Mouse (Mus musculus) embryonic stem cell, embryonic (primary cell): ENCODE measurements at regions not wholly inside any gene's neighbourhood (a gene's known extent, or its start where the extent isn't known, plus 50 kb on each side); places are given as distances from the start of the nearest gene placed in this dataset.

ENCODE experiments used
- CTCF ChIA-PET, 4 experiments: fragments of 300-600 bp in 2 of 4; fragments of 350-600 bp in 2 of 4; sonication (Branson Sonifier 250); formaldehyde crosslinking; loops; one replicate each; lab custom pipeline; 2022; ENCODE audit warnings: inconsistent platforms in 2 of 4; lab: Charles Lee
- POLR2A ChIA-PET, 4 experiments: fragments of 300-600 bp in 2 of 4; fragments of 350-600 bp in 2 of 4; sonication (Branson Sonifier 250); formaldehyde crosslinking; loops; one replicate each; lab custom pipeline; 2022; ENCODE audit warnings: antibody characterized with exemption in 4 of 4, inconsistent platforms in 1 of 4; lab: Charles Lee

- ChIA-PET CTCF (no interaction called here), POLR2A (interaction anchor here in 1 of 4 experiments (1.1 kb wide), 1 partner anchor 10 kb away, joined by 3 read pairs; no protein-coding TSS in a partner anchor)
Observed at GRCm38 (mm10) chr2:56083226-56083625, 647.5 kb downstream of the Kcnj3 start.

DNA sequence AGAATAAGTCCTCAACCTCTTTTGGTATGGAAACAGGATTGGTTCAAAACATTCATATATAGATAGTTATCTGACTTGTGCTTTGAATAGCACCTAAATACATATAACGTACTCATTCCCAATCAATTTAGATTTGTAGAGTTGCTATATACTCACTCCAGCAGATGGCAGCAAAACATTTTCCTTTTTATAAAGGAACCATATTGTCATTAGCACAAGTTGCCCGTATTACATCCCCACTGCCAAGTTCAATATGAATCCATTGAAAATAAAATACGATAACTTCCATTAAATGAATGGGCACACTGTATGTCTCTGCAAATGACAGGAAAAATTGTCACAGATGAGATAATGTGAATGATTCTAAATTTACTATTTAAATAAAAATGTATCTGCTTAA lies 673.8 kb downstream of the Kcnj3 start:
- POLR2A ChIA-PET: interaction anchor here in 1 of 4 experiments (0.6 kb wide), 1 partner anchor 1008 kb away, joined by 6 read pairs; no protein-coding TSS in a partner anchor
- CTCF ChIA-PET: no interaction called here

DNA sequence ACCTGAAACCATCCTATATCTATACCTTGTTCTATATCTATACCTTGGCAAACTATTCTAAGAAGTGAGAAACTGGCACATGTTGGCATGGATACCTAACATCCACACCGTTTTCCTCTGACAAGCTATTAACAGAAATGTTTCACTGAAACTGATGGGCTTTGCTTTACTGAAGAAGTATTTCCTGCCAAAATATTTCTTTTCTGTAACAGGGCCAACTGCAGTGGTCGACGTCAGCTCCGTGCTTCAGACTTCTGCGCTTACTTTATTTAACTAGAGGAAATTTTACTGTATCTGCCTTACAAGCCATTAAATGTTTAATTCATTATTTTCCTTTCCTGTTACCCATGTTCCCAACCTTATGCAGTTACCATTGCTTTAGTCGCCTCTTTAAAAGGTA lies 674.2 kb downstream of the Kcnj3 start:
- ChIA-PET POLR2A (interaction anchor here in 1 of 4 experiments (0.6 kb wide), 1 partner anchor 1008 kb away, joined by 6 read pairs; no protein-coding TSS in a partner anchor), CTCF (no interaction called here)

DNA sequence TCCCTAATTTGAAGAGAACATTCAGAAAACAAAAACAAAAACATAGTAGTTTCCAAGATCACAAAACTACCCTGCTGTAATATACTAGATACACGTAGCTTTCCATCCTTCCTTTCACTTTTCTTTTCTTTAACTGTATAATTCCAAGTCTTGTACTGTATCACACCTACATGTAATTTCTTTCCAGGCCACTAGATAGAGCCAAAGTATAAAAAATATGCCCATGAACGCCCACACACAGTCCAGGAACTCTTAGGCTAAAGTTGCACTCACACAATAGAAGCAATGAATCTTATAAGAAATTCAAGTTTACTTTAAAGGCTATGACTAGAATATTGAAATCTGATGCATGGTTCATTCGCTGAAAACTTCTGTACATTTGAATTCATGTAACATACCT lies 678.7 kb downstream of the Kcnj3 start:
- CTCF ChIA-PET: interaction anchor here in 1 of 4 experiments (0.6 kb wide), 1 partner anchor 1260 kb away, joined by 6 read pairs; no protein-coding TSS in a partner anchor
- POLR2A ChIA-PET: no interaction called here

DNA sequence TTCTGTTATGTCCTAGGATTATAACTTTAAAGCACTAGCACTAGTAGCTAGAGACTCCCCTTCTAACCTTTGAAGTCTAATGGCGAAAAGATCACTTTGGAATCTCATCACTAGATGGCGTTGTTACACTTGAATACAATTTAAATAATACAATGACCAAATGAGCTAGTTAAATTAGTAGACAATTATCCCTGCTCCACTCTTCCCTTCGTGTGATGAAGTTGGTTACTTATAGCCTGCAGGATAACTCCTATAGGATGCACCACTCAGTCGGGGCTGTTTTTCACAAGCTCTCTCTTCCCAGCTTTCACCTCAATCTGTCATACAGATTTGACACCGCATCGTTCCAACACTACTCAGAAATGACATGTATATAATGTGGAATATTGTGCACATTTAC lies 683.6 kb downstream of the Kcnj3 start:
- CTCF ChIA-PET: interaction anchor here (0.6 to 1.3 kb wide), 10 partner anchors 9 to 1799 kb away, joined by 3 to 9 read pairs (median 4); no protein-coding TSS in a partner anchor
- POLR2A ChIA-PET: interaction anchor here in 1 of 4 experiments (0.7 kb wide), 1 partner anchor 42 kb away, joined by 3 read pairs; no protein-coding TSS in a partner anchor

DNA sequence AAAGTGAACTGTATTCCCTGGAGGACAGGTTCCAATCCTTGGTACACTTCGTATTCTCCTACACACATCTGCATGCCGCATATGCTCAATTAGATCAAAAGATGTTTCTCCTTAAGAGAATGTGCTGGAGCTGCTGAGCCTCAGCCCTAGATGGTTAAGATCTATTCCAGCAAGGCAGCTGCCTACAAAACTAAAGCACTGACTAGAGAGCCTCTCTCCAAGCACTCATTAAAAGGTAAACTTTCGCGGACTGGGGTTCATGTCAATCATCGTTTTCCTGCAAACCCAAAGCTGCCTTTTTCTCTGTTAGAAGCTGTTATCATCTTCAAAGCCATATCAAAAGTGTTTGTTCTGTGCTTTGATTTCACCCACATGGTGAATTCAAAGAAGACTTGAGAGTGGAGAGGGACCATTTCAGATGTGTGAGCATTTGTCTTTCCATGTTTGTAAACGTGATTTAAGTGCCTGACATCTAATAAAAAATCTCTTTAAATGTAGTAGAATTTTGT lies 711.4 kb downstream of the Kcnj3 start:
- POLR2A ChIA-PET: no interaction called here
- CTCF ChIA-PET: interaction anchor here in 1 of 4 experiments (0.5 kb wide), 1 partner anchor 1515 kb away, joined by 3 read pairs; no protein-coding TSS in a partner anchor

- CTCF ChIA-PET: no interaction called here
- POLR2A ChIA-PET: no interaction called here
Observed at GRCm38 (mm10) chr2:56196449-56196848, 760.7 kb downstream of the Kcnj3 start.

DNA sequence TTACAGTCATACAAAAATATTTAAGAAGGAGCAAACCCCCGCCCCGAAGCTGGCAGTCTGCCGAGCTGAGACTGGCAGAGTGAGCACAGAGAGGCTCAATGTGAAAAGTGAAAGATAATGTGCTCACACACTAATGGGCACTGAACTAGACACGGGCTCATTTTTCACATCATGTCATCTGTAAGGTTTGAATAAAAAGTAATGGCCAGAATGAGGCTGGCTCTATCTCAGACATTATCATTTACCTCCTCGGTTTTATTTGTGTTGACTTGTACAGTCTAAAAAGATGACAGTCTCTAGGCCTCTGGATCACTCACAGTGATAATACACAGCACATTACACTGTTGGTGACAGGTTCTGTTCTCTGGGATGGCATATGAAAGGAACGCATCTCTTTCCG lies 791.7 kb downstream of the Kcnj3 start:
- ChIA-PET POLR2A (no interaction called here), CTCF (no interaction called here)

- ChIA-PET POLR2A (no interaction called here), CTCF (no interaction called here)
Observed at GRCm38 (mm10) chr2:56233042-56233441, 797.3 kb downstream of the Kcnj3 start.

- POLR2A ChIA-PET: no interaction called here
- CTCF ChIA-PET: no interaction called here
Observed at GRCm38 (mm10) chr2:56257044-56257954, 821.5 kb downstream of the Kcnj3 start.

GRCm38 (mm10) chr2:56304920-56305319 lies 818.9 kb downstream of the Nr4a2 start:
- ChIA-PET POLR2A (interaction anchor here in 1 of 4 experiments (0.6 kb wide), 1 partner anchor 1587 kb away, joined by 5 read pairs; no protein-coding TSS in a partner anchor), CTCF (no interaction called here)

- CTCF ChIA-PET: no interaction called here
- POLR2A ChIA-PET: no interaction called here
Observed at GRCm38 (mm10) chr2:56321692-56322091, 802.1 kb downstream of the Nr4a2 start.

- ChIA-PET CTCF (no interaction called here), POLR2A (no interaction called here)
Observed at GRCm38 (mm10) chr2:56322508-56322907, 801.3 kb downstream of the Nr4a2 start.

DNA sequence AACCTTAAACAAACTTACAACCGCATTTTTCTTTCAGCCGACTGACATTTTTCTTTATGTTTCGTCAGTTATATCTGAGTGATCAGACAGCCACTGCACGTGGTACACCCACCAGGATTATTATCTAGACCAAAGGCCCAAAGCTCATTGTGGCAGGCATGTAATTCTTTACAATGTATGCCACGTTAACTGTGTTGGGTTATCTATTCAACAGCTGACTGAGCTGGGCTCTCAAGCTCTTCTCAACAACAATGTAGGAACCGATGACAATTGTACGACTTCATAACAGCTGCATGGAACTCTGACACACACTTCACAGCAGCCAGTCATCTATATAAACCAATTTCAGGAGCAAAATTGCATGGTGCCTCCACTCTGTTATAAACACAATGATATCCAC lies 787.8 kb downstream of the Nr4a2 start:
- ChIA-PET POLR2A (no interaction called here), CTCF (no interaction called here)

DNA sequence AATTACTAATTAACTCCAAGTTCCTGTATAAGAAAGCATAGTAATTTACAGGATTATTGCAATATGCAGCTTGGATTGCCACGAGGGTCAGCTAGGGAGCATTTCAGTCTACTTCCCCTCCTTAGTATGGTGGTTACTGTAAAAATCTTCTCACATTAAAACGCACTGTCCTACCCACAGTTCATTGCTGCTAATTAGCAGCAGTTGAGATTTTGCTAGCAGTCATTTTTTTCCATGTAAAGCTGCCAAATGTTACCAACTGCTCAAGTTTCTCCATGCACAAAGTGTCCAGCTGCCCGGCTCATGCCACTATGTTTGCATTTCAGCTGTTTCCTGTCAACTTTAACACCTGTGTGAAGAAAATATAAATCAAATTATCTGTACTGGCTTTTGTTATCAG lies 759.7 kb downstream of the Nr4a2 start:
- POLR2A ChIA-PET: interaction anchor here in 1 of 4 experiments (0.6 kb wide), 1 partner anchor 1095 kb away, joined by 5 read pairs; no protein-coding TSS in a partner anchor
- CTCF ChIA-PET: interaction anchor here in 1 of 4 experiments (0.7 kb wide), 1 partner anchor 1247 kb away, joined by 5 read pairs; no protein-coding TSS in a partner anchor
